Mouse (Mus musculus): ENCODE measurements around the gene Dmac2. TPM values are rescaled to one million over a fixed set of nuclear protein-coding genes. Genes with fewer than 3 reads are reported as not detected.
"Not testable (repeated sequence)": the region's sequence is repeated elsewhere in the genome, so short reads cannot be mapped to it uniquely, and the experiment has no call there.

Dmac2 gene
- polyA plus RNA-seq (2015; fragmentation: Nextera tagmentation; extraction: Ambion mirVana) = 55.3 and 61.5 TPM in 2 replicates

DNA sequence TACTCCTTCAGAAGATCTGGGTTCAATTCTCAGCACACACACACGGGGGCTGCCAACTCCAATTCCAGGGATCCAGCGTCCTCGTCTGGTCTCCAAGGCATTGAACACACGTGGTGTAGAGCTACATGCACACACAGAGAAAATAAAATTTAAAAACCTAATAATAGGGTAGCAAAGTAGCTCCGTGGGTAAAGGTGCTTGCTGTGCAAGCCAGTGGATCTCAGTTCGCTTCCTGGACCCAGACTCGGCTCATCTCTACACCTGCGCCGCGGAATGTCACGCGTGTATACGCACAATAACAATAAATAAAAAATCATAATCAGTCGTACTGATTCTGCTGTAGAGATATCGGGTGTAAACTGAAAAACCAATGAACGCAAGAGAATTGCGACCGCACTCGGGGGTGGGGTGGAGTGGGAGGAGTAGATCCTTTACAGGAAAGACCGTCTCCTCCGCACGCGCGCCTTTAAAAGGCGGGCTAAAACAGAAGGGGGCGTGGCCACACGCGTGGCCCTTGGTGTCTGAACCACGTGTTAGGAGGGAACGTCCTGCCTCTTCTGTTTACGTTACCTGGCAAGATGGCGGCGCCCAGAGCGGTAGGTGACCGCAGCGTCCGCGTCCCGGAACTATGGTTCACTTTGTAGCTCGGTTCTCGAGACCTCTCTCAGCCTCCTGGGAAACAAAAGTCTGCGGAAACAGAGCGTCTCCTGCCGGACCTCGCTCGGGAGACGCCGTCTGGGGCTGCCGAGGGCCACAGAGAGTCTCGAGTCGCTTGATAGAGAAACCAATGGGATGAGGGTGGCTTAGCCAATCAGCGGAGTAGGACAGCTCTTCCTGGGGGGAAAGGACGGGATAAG is at the start of gene Dmac2:
Gene Dmac2, plus strand, starts transcription at position 550 of the 857 bp plus-strand sequence.
- Histone ChIP-seq H3K36me3 (peaks cover 28% of the 10 kb centered on the region), H3K27me3 (0 out of 2 replicates have a peak, but pooled peaks cover 2% of the 10 kb centered on the region), H3K27ac (peak within 1 kb of the TSS; percentile 81), H3K9ac (peak within 1 kb of the TSS; percentile 75), H3K4me2 (peak within 1 kb of the TSS; percentile 83), H3K4me1 (replicated peaks) (peaks cover 9% of the 10 kb centered on the region), H3K4me3 (peak within 1 kb of the TSS; percentile 83), H3K9me3 (replicated peaks) (no peaks in the 10 kb centered on the region)
- ATAC-seq (replicated peaks; ENCODE audit: insufficient number of reproducible peaks, insufficient read depth, low FRiP score, low read depth) = peak; percentile 90
- WGBS = 1% methylated on average over 53 of the region's 53 CpGs

DNA sequence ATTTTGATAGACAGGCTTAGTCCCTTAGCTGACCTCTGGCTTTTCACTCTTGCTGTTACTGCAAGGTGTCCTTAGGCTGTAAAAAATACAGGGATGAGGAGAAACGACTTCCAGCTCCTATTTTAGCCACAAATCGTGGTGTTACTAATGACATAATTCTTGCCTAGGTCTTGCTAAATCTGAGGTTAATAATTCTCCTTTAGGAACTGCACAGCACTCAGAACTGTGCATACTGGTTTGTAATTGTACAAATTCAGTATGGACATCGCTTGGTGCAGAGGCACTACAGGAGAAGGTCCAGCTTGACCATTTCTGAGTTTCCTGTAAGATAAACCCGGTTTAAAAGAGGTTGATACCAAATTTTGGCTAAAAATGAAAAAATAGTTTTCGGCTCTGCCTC is 45.4 kb upstream of the Dmac2 start:
- not testable (repeated sequence) for H3K27me3 ChIP-seq; H3K9me3 ChIP-seq (replicated peaks); ATAC-seq (replicated peaks; ENCODE audit: insufficient number of reproducible peaks, insufficient read depth, low FRiP score, low read depth); H3K27ac ChIP-seq; H3K4me2 ChIP-seq; H3K4me1 ChIP-seq (replicated peaks); H3K9ac ChIP-seq; H3K4me3 ChIP-seq; H3K36me3 ChIP-seq
- 71% methylated on average over 5 of the region's 5 CpGs for WGBS

DNA sequence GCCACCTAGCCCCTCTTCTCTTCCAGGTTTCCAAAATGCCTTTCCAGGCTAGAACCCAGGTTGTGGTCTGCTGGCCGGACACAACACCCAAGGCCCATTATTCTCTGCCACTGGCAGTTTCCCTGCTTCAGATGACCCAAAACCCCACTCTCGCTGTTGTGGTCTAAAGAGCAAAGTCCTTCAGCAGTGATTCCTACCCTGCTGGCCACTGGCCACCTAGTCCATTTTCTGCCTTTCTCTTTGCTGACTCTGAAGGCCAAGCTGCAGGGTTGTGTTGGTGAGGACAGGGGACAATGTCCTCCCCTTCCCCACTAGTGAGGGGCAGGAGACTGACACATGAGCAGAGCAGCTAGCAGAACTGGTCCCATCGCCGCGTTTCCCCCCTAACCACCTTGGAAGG is 44.1 kb upstream of the Dmac2 start:
- H3K4me3 ChIP-seq = no peak overlapping the region
- no peak overlapping the region for H3K4me2 ChIP-seq
- H3K36me3 ChIP-seq = no peaks in the 10 kb centered on the region
- no peaks in the 10 kb centered on the region for H3K9me3 ChIP-seq (replicated peaks)
- 87% methylated on average over 5 of the region's 5 CpGs for WGBS
- no peak overlapping the region for H3K27ac ChIP-seq
- ATAC-seq (replicated peaks; ENCODE audit: insufficient number of reproducible peaks, insufficient read depth, low FRiP score, low read depth) = no peak
- H3K27me3 ChIP-seq = no peaks in the 10 kb centered on the region
- no peak overlapping the region for H3K9ac ChIP-seq
- no peaks in the 10 kb centered on the region for H3K4me1 ChIP-seq (replicated peaks)

DNA sequence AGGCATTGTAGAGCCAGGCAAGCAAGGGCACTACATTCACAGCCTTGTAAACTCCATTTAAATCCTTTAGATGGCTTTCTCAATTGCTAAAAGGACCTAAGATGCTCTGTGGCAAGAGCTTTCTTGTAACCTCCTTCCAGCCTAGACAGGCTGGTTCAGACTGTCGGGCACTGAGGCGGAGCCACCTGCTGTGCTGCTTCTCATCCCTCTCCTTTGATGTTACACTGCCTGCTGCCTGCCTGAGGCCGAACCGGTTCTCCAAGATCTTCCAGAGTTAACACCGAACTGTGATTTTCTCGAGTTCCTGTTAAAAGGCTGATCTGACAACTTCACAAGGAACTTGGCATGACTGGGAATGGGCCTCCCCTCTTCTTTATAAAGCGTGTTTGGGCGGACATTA is 43.3 kb upstream of the Dmac2 start:
- 17% methylated on average over 8 of the region's 8 CpGs for WGBS
- Histone ChIP-seq H3K4me2 (no peak overlapping the region), H3K4me1 (replicated peaks) (no peaks in the 10 kb centered on the region), H3K4me3 (no peak overlapping the region), H3K9ac (no peak overlapping the region), H3K9me3 (replicated peaks) (no peaks in the 10 kb centered on the region), H3K27me3 (no peaks in the 10 kb centered on the region), H3K27ac (no peak overlapping the region), H3K36me3 (no peaks in the 10 kb centered on the region)
- no peak for ATAC-seq (replicated peaks; ENCODE audit: insufficient number of reproducible peaks, insufficient read depth, low FRiP score, low read depth)

DNA sequence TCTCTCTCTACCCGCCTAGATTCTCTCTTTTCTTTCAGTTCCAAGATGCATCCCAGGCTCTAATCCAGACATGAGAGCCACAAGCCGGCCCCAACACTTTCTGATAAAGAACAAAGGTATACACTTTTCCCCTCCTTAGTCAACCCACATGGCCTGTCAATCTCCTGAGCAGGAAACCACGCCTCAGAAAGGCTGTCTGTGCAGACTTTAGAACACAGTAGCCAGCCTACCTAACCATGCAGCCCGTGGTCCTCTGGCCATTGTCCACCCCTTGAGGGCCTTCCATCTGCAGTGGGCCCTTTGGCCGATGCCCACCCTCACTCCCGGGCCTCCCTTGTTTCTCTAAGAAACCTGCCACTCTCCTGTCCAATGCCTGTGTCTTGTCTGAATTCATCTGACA is 42.9 kb upstream of the Dmac2 start:
- not testable (repeated sequence) for H3K27ac ChIP-seq; H3K4me3 ChIP-seq; H3K27me3 ChIP-seq; H3K9ac ChIP-seq; H3K4me1 ChIP-seq (replicated peaks); H3K4me2 ChIP-seq; ATAC-seq (replicated peaks; ENCODE audit: insufficient number of reproducible peaks, insufficient read depth, low FRiP score, low read depth); H3K36me3 ChIP-seq; H3K9me3 ChIP-seq (replicated peaks)
- WGBS = 29% methylated on average over 6 of the region's 6 CpGs

DNA sequence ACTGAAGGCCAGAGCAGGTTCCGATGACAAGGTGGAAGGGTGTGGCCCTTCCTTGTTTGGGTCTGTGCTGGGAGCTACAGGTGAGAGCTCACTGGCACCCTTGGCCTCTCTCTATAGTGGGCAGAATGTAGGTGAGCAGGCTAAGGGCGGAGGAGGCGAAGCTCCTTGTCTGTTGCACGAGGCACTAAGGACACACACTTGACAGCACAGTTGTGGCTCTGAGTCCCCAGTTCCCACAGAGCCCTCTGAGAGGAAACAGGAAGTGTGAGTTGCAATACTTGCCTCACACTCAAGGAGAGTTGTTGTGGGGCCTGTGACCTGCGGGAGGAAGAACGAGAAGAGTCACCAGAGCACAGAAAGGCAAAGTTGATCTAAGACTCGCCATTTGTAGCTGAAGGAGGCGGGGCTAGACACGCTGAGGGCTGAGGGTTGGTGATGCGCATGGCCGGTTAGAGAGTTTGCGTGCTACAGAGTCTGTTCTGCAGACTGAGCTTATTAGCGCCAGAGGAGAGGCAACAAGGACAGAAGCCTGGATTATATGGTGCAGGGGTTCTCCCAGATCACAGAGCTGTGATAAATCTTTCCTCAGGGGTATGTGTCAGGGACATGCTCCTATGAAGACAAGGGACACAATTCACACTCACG is 42.3 kb upstream of the Dmac2 start:
- not testable (repeated sequence) for H3K4me1 ChIP-seq (replicated peaks); H3K27ac ChIP-seq; H3K36me3 ChIP-seq; H3K9ac ChIP-seq; H3K4me2 ChIP-seq; H3K9me3 ChIP-seq (replicated peaks); ATAC-seq (replicated peaks; ENCODE audit: insufficient number of reproducible peaks, insufficient read depth, low FRiP score, low read depth); H3K4me3 ChIP-seq; H3K27me3 ChIP-seq
- 66% methylated on average over 13 of the region's 14 CpGs for WGBS

DNA sequence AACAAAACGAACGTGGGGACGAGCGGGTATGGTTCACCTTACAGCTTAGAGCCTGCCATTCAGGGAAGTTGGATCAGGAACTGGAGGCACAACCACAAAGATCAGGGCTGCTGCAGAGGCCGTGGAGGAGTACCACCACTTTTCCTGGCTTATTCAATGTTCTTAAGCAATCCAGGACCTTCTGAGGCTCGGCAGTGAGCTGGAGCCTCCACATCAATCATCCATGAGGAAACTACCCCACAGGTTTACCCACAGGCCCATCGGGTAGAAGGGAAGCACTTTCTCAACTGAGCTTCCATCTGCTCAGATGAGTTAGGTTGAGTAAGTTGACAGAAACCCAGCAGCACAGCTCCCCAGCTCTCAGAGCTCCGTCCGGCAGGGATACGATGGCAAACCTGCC is 39.8 kb upstream of the Dmac2 start:
- H3K9me3 ChIP-seq (replicated peaks) = no peaks in the 10 kb centered on the region
- no peak for ATAC-seq (replicated peaks; ENCODE audit: insufficient number of reproducible peaks, insufficient read depth, low FRiP score, low read depth)
- no peaks in the 10 kb centered on the region for H3K27me3 ChIP-seq
- H3K4me2 ChIP-seq = no peak overlapping the region
- no peak overlapping the region for H3K9ac ChIP-seq
- H3K36me3 ChIP-seq = no peaks in the 10 kb centered on the region
- H3K27ac ChIP-seq = no peak overlapping the region
- no peaks in the 10 kb centered on the region for H3K4me1 ChIP-seq (replicated peaks)
- H3K4me3 ChIP-seq = no peak overlapping the region
- 81% methylated on average over 10 of the region's 10 CpGs for WGBS

DNA sequence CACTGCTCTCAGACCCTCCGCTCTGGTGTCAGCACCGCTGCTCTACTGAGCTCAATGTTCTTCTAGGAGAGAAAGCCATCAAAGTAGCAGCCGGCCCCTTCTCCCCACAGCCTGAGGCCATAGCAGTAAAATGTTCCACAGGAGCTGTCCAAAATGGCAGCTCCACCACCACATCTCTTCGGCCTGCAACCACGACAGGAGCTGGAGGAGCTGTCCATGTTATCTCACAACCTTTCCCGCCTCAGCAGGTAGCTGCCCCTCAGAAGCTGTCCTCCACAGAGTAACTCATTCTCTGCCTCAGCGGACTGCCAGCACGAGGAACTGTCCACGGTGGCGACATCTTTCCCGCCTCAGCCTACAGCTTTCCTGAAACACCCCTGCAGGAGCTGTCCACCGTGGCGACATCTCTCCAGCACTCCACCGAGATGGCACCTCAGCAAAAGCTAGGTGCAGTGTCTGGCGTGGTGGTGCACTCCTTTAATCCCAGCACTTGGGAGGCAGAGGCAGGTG is 36.9 kb upstream of the Dmac2 start:
- H3K4me1 ChIP-seq (replicated peaks) = no peaks in the 10 kb centered on the region
- WGBS = 75% methylated on average over 15 of the region's 15 CpGs
- H3K27ac ChIP-seq = no peak overlapping the region
- no peak overlapping the region for H3K9ac ChIP-seq
- no peaks in the 10 kb centered on the region for H3K9me3 ChIP-seq (replicated peaks)
- no peak overlapping the region for H3K4me2 ChIP-seq
- H3K27me3 ChIP-seq = no peaks in the 10 kb centered on the region
- no peak for ATAC-seq (replicated peaks; ENCODE audit: insufficient number of reproducible peaks, insufficient read depth, low FRiP score, low read depth)
- H3K36me3 ChIP-seq = no peaks in the 10 kb centered on the region
- no peak overlapping the region for H3K4me3 ChIP-seq

DNA sequence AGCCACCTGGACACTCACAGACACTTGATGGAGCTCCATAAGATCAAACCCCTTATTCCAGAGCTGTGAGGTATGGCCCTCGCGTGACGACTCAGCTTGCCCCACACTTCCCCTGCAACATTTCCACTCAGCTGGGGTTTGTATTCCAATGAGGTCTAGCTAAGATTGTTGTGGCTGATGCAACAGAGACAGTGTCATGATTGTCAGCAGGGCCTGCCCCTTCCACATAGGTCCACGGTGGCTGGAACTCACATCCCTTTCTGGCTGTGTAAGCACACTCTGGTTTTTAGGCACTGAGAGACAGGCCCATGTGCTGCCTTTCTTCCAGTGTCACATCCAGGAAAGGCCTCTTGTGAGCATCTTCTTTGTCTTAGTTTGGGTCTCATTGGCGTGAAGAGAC is 34.6 kb upstream of the Dmac2 start:
- no peak for ATAC-seq (replicated peaks; ENCODE audit: insufficient number of reproducible peaks, insufficient read depth, low FRiP score, low read depth)

DNA sequence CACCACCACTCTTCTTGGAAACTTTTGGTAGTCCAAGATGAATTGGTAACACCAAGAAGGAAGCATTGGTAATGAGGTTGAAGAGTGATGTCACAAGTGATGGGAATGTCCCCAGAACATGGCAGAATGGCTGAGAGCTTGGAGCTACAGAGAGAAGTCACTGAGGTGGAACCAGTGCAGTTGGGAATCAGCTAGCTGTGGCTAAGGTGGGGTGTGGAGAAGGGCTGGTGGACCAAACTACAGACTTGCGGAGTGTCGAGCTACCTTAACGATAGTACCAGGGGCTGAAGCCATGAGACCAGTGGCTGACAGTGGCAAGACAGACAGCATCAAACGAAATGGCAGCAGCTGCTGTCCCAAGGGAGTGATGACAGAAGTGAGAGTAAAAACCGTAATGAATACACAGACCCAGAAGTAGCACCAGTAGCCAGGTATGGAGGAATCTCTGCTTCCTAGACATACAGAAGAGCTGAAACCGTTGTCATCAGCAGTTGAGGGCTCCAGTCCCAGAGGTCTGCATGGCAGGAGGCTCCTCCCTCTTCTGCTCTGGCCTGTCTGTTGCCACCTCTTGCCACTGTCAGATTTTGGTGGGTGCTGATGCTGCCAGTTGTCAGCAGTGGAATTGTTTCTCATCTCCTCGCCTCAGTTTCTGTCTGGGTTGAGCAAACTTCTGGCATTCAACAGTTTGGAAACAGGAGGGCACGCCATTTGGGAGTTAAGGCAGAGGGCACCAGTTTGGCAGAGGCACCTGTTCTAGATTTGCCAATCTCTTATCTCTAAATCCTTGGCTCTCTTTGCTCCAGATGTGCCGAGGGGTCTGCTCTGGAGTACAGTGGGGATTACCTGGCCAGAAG is 33.6 kb upstream of the Dmac2 start:
- Histone ChIP-seq H3K36me3 (no peaks in the 10 kb centered on the region), H3K4me1 (replicated peaks) (no peaks in the 10 kb centered on the region), H3K9me3 (replicated peaks) (no peaks in the 10 kb centered on the region), H3K27ac (no peak overlapping the region), H3K4me3 (no peak overlapping the region), H3K27me3 (no peaks in the 10 kb centered on the region), H3K9ac (no peak overlapping the region), H3K4me2 (no peak overlapping the region)
- WGBS = 64% methylated on average over 9 of the region's 9 CpGs
- ATAC-seq (replicated peaks; ENCODE audit: insufficient number of reproducible peaks, insufficient read depth, low FRiP score, low read depth) = no peak

More for the DNA sequence above, 34.6 kb upstream of the Dmac2 start:
- H3K27me3 ChIP-seq = no peaks in the 10 kb centered on the region
- H3K9me3 ChIP-seq (replicated peaks) = no peaks in the 10 kb centered on the region
- H3K9ac ChIP-seq = no peak overlapping the region
- H3K27ac ChIP-seq = no peak overlapping the region
- no peak overlapping the region for H3K4me2 ChIP-seq
- no peaks in the 10 kb centered on the region for H3K4me1 ChIP-seq (replicated peaks)
- H3K4me3 ChIP-seq = no peak overlapping the region
- 71% methylated on average over 5 of the region's 5 CpGs for WGBS
- H3K36me3 ChIP-seq = no peaks in the 10 kb centered on the region

DNA sequence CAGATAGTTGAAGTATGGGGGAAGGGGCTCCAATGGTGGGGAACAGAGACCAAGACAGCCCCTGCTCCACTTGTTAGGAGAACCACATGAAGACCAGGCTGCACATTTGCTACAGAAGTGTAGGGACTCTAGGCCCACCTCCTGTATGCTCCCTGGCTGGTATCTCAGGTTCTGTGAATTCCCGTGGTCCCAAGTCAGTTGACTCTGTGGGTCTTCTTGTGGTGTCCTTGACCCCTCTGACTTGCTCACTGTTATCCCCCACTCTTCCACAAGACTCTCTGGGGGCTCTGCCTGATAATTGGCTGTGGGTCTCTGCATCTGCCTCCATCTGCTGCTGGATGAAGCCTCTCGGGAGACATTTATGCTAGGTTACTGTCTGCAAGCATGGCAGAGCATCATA is 28.0 kb upstream of the Dmac2 start:
- Histone ChIP-seq H3K9me3 (replicated peaks) (no peaks in the 10 kb centered on the region), H3K27me3 (no peaks in the 10 kb centered on the region), H3K9ac (no peak overlapping the region), H3K36me3 (no peaks in the 10 kb centered on the region), H3K27ac (no peak overlapping the region), H3K4me1 (replicated peaks) (no peaks in the 10 kb centered on the region), H3K4me2 (no peak overlapping the region), H3K4me3 (no peak overlapping the region)
- 77% methylated on average over 2 of the region's 2 CpGs for WGBS
- no peak for ATAC-seq (replicated peaks; ENCODE audit: insufficient number of reproducible peaks, insufficient read depth, low FRiP score, low read depth)
